Mouse (Mus musculus): ENCODE results near the gene Psmd8. TPM values are rescaled to one million over a fixed set of nuclear protein-coding genes. Genes with fewer than 3 reads are reported as not detected.

Gene Psmd8
- polyA plus RNA-seq, 1 experiment from 2014 or later: 302 TPM

DNA sequence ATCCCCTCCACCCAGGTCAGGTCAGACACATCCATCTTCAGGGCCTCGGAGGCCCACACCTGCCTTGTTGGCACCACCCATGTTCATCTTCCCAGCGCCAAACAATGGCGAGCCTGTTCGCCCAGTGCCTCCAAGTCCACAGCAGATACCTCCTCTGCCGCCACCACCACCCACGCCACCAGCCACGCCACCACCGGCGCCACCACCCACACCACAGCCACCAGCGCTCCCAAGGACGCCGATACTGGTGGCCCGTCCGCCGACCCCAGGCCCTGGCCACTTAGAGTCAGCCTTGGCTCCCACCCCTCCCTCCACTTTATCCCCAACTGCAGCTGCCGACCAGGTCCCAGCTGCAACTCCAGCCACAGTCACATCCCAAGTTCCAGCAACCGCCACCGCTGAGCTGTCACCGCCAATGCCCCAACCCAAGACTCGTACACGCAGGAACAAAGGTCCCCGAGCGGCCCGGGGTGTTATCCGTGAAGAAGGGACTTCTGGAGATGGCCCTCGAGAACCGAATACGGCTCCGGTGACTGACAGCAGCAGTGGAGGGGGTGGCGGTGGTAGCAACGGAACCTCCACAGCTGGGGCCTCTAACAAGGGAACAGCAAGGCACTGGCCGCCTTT is 8.0 kb downstream of the Psmd8 start:
- H3K4me1 ChIP-seq (replicated peaks; ENCODE audit: control insufficient read depth, insufficient read depth, low read length): peaks cover 22% of the 10 kb centered on the region
- H3K4me3 ChIP-seq (replicated peaks; ENCODE audit: low read length): 0 out of 2 replicates have a peak overlapping the region, but pooled peaks have one; percentile 47
- H3K36me3 ChIP-seq (replicated peaks; ENCODE audit: control insufficient read depth, insufficient read depth): peaks cover 46% of the 10 kb centered on the region
- ATAC-seq (ENCODE audit: low FRiP score): no peak
- no peak for DNase-seq (ENCODE audit: low spot score)
- H3K27ac ChIP-seq: no peak overlapping the region
- H3K27me3 ChIP-seq (ENCODE audit: control insufficient read depth, insufficient read depth, low read length): peaks cover 50% of the 10 kb centered on the region
- H3K4me2 ChIP-seq (replicated peaks): no peak overlapping the region
- 27% methylated on average over 32 of the region's 32 CpGs for WGBS
- 0 out of 2 replicates have a peak overlapping the region, but pooled peaks have one; percentile 31 for H3K9ac ChIP-seq
- no peaks in the 10 kb centered on the region for H3K9me3 ChIP-seq (ENCODE audit: control insufficient read depth, low read length)

DNA sequence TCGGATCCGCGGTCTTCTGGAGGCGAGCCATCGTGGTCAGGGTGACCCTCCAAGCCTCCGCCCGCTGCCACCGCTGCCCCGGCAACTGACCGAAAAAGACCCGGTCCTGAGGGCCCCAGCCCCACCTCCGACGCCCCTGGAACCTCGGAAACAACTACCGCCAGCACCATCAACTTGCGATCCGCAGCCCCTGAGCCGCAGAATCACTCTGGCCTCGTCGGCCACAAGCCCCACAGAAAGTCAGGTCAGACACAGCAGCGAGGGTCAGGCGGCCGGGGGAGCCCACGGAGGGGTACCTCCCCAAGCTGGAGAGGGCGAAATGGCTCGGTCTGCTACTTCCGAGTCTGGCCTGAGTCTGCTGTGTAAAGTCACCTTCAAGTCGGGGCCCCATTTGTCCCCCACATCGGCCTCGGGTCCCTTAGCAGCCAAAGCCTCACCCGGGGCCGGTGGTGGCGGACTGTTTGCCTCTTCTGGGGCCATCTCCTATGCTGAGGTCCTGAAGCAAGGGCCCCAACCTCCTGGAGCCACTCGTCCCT is 8.9 kb downstream of the Psmd8 start:
- WGBS: 6% methylated on average over 34 of the region's 34 CpGs
- H3K27ac ChIP-seq: no peak overlapping the region
- peaks cover 50% of the 10 kb centered on the region for H3K27me3 ChIP-seq (ENCODE audit: control insufficient read depth, insufficient read depth, low read length)
- DNase-seq (ENCODE audit: low spot score): no peak
- H3K9me3 ChIP-seq (ENCODE audit: control insufficient read depth, low read length): no peaks in the 10 kb centered on the region
- peaks cover 42% of the 10 kb centered on the region for H3K36me3 ChIP-seq (replicated peaks; ENCODE audit: control insufficient read depth, insufficient read depth)
- H3K4me2 ChIP-seq (replicated peaks): peak overlapping the region; percentile 57
- ATAC-seq (ENCODE audit: low FRiP score): no peak
- H3K4me3 ChIP-seq (replicated peaks; ENCODE audit: low read length): peak overlapping the region; percentile 47
- H3K4me1 ChIP-seq (replicated peaks; ENCODE audit: control insufficient read depth, insufficient read depth, low read length): peaks cover 22% of the 10 kb centered on the region
- H3K9ac ChIP-seq: peak overlapping the region; percentile 31

DNA sequence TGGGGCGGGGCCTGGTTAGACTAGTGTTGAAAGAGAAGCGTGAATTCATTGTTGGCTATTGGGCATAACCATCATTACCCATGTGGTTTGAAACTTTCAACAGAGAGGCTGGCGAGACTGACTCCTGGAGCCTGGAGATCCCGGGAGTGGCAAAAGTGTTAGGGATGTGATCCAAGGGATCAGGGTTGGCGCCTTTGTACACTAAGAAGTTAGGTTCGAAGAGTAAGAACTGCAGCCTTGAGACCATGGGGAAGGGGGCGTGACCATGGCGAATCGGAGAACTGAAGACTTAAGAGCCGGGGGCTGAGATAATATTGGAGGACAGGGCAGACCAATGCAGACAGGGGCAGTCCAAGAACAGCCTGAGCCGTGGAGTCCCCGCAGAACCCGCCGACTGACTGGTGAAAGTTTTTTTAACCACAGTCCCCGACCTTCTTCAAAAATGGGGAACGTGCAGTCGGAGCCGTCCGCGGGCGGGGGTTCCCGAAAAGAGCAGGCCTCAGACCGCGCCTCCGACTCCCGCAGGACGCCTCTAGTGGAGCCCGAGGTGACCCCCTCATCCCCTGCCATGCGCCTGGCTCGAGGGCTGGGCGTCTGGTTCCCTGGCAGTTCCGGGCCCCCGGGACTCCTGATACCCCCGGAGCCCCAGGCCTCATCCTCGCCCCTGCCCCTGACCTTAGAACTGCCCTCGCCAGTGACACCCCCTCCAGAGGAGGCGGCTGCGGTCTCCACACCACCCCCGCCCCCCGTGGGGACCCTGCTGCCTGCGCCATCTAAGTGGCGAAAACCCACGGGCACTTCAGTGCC is 9.5 kb downstream of the Psmd8 start:
- 1% methylated on average over 43 of the region's 43 CpGs for WGBS
- peak overlapping the region; percentile 47 for H3K4me3 ChIP-seq (replicated peaks; ENCODE audit: low read length)
- H3K4me2 ChIP-seq (replicated peaks): peak overlapping the region; percentile 57
- ATAC-seq (ENCODE audit: low FRiP score) (no peak), DNase-seq (ENCODE audit: low spot score) (no peak)
- H3K9me3 ChIP-seq (ENCODE audit: control insufficient read depth, low read length): no peaks in the 10 kb centered on the region
- peaks cover 22% of the 10 kb centered on the region for H3K4me1 ChIP-seq (replicated peaks; ENCODE audit: control insufficient read depth, insufficient read depth, low read length)
- no peak overlapping the region for H3K9ac ChIP-seq
- H3K27ac ChIP-seq: no peak overlapping the region
- peaks cover 50% of the 10 kb centered on the region for H3K27me3 ChIP-seq (ENCODE audit: control insufficient read depth, insufficient read depth, low read length)
- H3K36me3 ChIP-seq (replicated peaks; ENCODE audit: control insufficient read depth, insufficient read depth): peaks cover 39% of the 10 kb centered on the region

DNA sequence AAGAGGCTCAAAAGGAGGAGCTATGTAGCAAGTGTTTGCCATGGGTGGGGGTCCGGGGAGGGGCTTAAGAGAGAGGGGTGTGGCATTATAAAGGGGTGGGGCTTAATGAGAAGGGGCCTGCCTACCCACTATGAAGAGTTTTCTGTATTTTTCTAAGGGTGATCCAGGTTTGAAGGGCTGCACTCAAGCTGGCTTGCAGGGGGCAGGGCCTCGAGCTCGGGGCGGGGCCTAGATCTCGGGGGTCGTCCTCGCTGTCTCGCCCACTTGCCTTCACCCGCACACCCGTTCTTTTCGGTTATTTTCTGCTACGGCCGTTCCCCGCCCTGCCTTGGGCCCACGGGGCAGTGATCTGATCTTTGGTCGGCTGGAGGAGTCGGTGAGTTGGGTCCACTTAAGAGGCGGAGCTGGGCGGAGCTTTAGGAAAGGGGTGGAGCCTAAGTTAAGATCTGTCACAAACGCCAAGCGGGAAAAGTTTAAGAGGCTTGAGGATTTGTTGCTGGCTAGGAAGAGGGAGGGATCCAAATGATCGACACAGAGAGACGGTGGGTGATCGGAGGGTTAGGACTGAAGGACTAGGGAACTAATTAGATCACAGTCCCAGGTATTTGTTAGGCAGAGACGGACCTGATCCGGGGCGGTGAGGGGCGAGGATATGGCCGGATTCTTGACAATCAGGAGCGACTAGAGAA is 10.3 kb downstream of the Psmd8 start, which contains the start of the genes Ggn and Spred3:
Gene Ggn, plus strand, starts transcription at position 145 of the 689 bp plus-strand sequence.
Gene Spred3, minus strand, starts transcription at position 346 of the 689 bp plus-strand sequence.
- peak within 1 kb of the TSS; percentile 72 for H3K27ac ChIP-seq
- H3K27me3 ChIP-seq (ENCODE audit: control insufficient read depth, insufficient read depth, low read length): peaks cover 48% of the 10 kb centered on the region
- H3K4me1 ChIP-seq (replicated peaks; ENCODE audit: control insufficient read depth, insufficient read depth, low read length): peaks cover 22% of the 10 kb centered on the region
- peak; percentile 17 for ATAC-seq (ENCODE audit: low FRiP score)
- H3K9ac ChIP-seq: peak within 1 kb of the TSS; percentile 57
- peak; percentile 69 for DNase-seq (ENCODE audit: low spot score)
- peak within 1 kb of the TSS; percentile 47 for H3K4me3 ChIP-seq (replicated peaks; ENCODE audit: low read length)
- H3K36me3 ChIP-seq (replicated peaks; ENCODE audit: control insufficient read depth, insufficient read depth): peaks cover 35% of the 10 kb centered on the region
- WGBS: under 1% methylated on average over 30 of the region's 30 CpGs
- no peaks in the 10 kb centered on the region for H3K9me3 ChIP-seq (ENCODE audit: control insufficient read depth, low read length)
- H3K4me2 ChIP-seq (replicated peaks): peak within 1 kb of the TSS; percentile 57

DNA sequence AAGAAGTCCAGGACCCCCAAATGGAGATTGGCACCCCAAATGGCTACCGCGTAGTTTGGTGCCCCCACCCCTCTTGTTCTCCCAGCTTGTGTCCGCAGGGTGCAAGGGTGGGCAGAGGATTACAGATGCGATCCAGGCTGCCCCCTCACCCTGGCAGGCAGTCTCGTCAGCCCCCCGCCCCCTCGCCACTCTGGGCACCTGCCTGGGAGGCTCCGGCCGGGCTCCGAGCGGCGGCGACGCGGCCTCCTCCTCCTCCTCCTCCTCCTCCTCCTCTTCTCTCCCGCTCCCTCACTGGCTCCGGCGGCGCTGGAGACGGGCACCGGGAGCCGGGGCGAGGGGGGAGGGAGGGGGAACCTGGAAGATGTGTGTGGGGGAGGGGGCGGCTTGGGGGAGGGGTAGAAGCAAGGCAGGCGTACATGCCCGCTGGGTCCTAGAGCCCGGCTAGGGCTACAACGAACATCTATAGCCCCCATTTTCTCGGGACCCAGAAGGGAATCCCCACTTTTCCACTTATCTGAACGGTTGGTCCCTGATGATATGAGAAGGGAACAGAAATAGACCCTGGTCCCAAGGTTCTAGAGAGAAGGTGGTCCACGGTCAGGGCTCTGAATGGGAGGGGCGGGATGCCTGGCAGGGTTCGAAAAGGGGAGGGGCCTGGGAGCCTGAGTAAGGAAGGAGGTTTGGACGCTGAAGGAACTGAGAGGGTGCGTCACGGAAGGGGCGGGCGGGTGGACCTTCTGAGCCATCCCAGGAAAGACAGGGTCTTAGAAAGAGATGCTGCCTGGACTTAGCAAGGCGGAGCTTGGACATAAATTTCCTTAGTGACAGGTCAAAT is 11.1 kb downstream of the Psmd8 start:
- peak; percentile 80 for DNase-seq (ENCODE audit: low spot score)
- peak overlapping the region; percentile 57 for H3K9ac ChIP-seq
- ATAC-seq (ENCODE audit: low FRiP score): peak; percentile 81
- peaks cover 31% of the 10 kb centered on the region for H3K36me3 ChIP-seq (replicated peaks; ENCODE audit: control insufficient read depth, insufficient read depth)
- H3K27ac ChIP-seq: peak overlapping the region; percentile 72
- peaks cover 22% of the 10 kb centered on the region for H3K4me1 ChIP-seq (replicated peaks; ENCODE audit: control insufficient read depth, insufficient read depth, low read length)
- peak overlapping the region; percentile 57 for H3K4me2 ChIP-seq (replicated peaks)
- peaks cover 40% of the 10 kb centered on the region for H3K27me3 ChIP-seq (ENCODE audit: control insufficient read depth, insufficient read depth, low read length)
- no peaks in the 10 kb centered on the region for H3K9me3 ChIP-seq (ENCODE audit: control insufficient read depth, low read length)
- peak overlapping the region; percentile 47 for H3K4me3 ChIP-seq (replicated peaks; ENCODE audit: low read length)
- WGBS: 1% methylated on average over 33 of the region's 39 CpGs

DNA sequence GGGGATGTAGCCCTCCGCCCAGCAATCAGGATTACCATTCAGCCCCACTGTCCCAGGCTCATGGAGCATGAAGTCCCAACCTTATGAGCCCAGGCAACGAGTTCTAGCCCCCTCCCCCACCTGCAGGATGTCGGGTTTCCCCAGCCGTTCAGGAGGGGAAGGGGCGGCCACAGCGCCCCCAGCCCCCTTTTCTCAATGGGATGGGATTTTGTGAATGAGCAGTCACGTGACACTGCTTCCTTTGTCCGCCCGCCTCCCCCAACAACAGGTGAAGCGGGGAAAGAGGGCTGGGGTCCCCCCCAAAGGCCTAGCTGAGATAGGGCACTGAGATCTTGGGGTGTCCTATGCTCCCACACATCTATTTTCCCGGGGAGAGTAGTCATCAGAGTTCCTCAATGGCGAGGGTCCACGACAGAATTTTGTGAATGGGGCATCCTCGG is 11.7 kb downstream of the Psmd8 start:
- WGBS: 0% methylated on average over 14 of the region's 14 CpGs

DNA sequence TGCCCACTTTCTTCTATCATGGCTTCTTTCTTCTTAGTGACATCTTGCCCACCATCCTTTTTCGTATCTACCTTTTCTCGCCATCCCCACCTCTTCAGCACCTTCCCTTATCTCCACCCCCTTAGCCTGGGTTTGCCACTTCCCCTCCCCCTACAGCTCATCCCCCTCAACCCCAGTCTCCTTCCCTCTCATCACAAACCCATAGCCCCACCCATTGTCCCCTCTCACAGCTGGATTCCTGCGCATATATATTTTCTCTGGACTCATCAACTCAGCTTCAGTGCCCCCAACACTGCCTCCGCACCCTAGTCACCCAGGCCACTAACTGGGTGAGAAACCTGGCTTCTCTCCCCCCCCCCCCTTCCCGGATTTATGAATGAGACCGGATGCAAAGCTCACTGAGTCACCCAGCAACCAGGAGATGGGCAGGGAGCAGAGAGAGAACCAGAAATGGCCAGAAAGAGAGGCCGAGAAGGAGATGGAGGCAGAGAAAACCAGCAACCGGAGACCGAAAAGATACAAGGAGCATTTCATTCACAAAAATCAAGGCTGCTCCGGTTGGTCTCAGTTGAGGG is 12.3 kb downstream of the Psmd8 start:
- Histone ChIP-seq H3K27ac (peak overlapping the region; percentile 72), H3K4me1 (replicated peaks; ENCODE audit: control insufficient read depth, insufficient read depth, low read length) (peaks cover 22% of the 10 kb centered on the region), H3K4me3 (replicated peaks; ENCODE audit: low read length) (peak overlapping the region; percentile 47), H3K27me3 (ENCODE audit: control insufficient read depth, insufficient read depth, low read length) (peaks cover 28% of the 10 kb centered on the region), H3K4me2 (replicated peaks) (peak overlapping the region; percentile 57), H3K9ac (peak overlapping the region; percentile 57), H3K36me3 (replicated peaks; ENCODE audit: control insufficient read depth, insufficient read depth) (peaks cover 22% of the 10 kb centered on the region), H3K9me3 (ENCODE audit: control insufficient read depth, low read length) (no peaks in the 10 kb centered on the region)
- 3% methylated on average over 10 of the region's 10 CpGs for WGBS
- no peak for DNase-seq (ENCODE audit: low spot score)
- ATAC-seq (ENCODE audit: low FRiP score): no peak

More for the DNA sequence above, 11.7 kb downstream of the Psmd8 start:
- DNase-seq (ENCODE audit: low spot score) (peak; percentile 72), ATAC-seq (ENCODE audit: low FRiP score) (peak; percentile 18; the same call in 1 of the 2 replicates)
- H3K27ac ChIP-seq: peak overlapping the region; percentile 72
- peaks cover 26% of the 10 kb centered on the region for H3K36me3 ChIP-seq (replicated peaks; ENCODE audit: control insufficient read depth, insufficient read depth)
- no peaks in the 10 kb centered on the region for H3K9me3 ChIP-seq (ENCODE audit: control insufficient read depth, low read length)
- H3K4me2 ChIP-seq (replicated peaks): peak overlapping the region; percentile 57
- H3K4me1 ChIP-seq (replicated peaks; ENCODE audit: control insufficient read depth, insufficient read depth, low read length): peaks cover 22% of the 10 kb centered on the region
- peak overlapping the region; percentile 47 for H3K4me3 ChIP-seq (replicated peaks; ENCODE audit: low read length)
- H3K9ac ChIP-seq: peak overlapping the region; percentile 57
- H3K27me3 ChIP-seq (ENCODE audit: control insufficient read depth, insufficient read depth, low read length): peaks cover 34% of the 10 kb centered on the region

DNA sequence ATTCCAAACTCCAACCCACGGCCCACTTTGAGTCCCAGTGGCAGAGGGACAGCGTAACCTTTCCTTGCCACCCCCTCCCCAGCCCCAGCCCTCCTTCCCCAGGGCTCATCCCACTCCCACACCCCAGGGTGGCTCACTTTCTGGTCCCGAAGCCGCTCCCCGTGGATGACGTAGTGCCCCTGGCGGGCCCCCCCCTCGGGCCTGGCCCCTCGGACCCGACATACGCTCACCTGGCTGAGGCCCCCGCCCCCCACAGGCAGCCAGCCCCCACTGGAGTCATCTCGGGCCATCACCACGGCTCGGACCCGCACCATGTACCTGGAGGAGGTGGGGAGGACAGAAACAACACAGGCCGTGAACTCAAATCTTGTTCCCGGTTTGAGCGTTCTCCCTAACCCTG is 12.8 kb downstream of the Psmd8 start:
- 17% methylated on average over 19 of the region's 19 CpGs for WGBS
- peak overlapping the region; percentile 57 for H3K9ac ChIP-seq
- no peaks in the 10 kb centered on the region for H3K9me3 ChIP-seq (ENCODE audit: control insufficient read depth, low read length)
- peaks cover 22% of the 10 kb centered on the region for H3K4me1 ChIP-seq (replicated peaks; ENCODE audit: control insufficient read depth, insufficient read depth, low read length)
- DNase-seq (ENCODE audit: low spot score) (no peak), ATAC-seq (ENCODE audit: low FRiP score) (no peak)
- no peak overlapping the region for H3K27ac ChIP-seq
- H3K4me3 ChIP-seq (replicated peaks; ENCODE audit: low read length): peak overlapping the region; percentile 47
- H3K4me2 ChIP-seq (replicated peaks): peak overlapping the region; percentile 57
- H3K36me3 ChIP-seq (replicated peaks; ENCODE audit: control insufficient read depth, insufficient read depth): peaks cover 22% of the 10 kb centered on the region
- H3K27me3 ChIP-seq (ENCODE audit: control insufficient read depth, insufficient read depth, low read length): peaks cover 22% of the 10 kb centered on the region

All from hindbrain, embryonic 14.5 days (tissue).